Mouse (Mus musculus) heart, postnatal 36 days (tissue): ENCODE data around the gene Rad51b. TPM values are rescaled to one million over a fixed set of nuclear protein-coding genes. Genes with fewer than 3 reads are reported as not detected.

Source experiments
- DNase-seq, 2 experiments: peaks; one replicate each; pipeline ENCODE4 v3.0.0; 2021 to 2022
- intact Hi-C: fragments of 180-260 bp; cut with DNase I; formaldehyde crosslinking; loops from one replicate; pipeline ENCODE4 v1.15.1; 2025
- total RNA-seq, 2 experiments: library from RNA; stranded (reverse); gene quantifications; 2 replicates each; pipeline ENCODE4 v1.2.3; 2021

The Rad51b gene
- total RNA-seq, 2 experiments from 2014 or later = 0.53 to 0.60 TPM

DNA sequence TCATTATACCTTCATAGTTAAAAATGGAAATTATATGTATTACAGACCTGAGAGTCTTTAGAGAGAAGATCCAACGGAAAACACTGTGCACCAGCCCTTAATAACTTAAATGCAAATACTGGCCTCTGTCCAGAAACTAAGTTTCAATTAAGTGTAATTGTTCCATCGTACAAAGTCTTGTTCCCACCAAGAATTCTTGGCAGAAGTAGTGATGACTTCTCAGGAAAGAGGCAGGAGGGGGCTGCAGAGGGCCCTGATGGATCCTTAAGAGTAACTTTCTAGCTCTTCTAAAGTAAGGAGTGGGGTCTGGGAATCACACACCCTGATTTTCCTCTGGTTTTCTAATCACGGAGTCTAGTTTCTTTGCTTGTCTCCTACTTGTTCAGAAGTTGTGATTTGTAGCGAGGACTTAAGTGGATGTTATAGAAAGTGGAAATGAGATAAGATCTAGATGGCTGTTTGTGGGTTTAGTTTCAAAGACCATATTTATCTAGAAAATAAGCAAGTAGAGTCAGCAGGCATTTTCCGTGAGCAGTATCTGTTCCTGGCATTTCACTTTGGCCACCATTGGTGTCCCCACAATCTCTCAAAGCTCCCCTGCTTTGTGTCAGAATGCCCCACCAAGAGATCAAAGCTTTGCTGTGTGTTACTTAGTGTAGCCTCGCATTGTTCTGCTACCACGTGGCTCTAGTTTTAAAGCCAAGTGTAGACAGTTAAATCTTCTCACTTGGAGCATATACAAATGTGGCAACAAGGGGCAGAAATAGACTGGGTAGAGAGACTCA lies 132.6 kb downstream of the Rad51b start:
- DNase-seq = no peak
- intact Hi-C loops = no loop called here

DNA sequence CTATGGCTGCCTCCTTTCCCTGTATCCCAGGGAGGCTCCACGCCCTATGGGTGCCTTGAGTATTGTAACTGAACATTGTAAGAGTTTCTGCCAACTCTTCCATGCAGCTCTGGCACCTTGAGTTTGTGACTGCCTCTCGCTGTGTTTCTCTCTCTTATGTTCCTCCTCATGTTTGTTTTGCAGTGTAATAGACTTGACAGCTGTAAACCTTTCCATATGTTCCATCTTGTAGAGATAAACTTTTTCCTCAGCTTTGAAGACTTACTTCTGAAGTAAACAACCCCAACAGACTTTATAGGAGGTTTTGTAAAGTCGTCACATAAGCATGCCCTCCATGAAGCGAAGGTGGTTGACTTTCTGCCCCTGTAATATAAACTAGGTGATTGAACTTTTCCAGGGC lies 134.1 kb downstream of the Rad51b start:
- intact Hi-C loops = no loop called here
- DNase-seq = no peak

DNA sequence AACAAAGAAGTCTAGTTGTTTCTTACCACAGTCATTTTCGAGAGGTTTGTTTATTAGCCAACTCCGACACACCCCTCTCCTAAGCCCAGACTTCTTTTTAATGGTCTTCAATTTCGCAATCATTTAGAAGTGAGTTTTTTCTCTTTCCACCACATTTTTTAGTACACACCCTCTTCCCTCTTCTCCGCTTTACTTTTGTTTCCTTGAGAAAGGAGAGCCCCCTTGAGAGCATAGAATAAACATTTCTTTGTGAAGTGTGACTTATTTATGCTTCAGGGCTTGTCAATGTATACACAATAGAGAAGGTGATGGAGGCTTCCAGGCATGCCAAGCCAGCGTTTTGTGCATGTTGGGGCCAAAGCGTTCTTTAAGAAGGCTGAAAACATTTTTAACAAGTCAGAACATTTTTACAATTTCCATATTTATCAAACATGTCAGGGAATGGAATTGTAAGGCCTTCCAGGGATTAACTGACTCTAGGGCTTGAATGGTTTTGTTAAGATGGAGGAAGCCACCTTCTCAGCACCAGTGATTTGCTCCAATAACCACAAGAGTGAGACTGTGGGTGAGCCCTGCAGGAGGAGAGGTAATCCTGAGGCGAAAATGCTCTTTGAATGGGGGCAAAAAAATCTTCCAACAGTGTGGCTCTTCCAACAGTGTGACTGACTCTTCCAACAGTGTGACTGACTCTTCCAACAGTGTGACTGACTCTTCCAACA lies 136.8 kb downstream of the Rad51b start:
- no peak for DNase-seq
- intact Hi-C loops = no loop called here

DNA sequence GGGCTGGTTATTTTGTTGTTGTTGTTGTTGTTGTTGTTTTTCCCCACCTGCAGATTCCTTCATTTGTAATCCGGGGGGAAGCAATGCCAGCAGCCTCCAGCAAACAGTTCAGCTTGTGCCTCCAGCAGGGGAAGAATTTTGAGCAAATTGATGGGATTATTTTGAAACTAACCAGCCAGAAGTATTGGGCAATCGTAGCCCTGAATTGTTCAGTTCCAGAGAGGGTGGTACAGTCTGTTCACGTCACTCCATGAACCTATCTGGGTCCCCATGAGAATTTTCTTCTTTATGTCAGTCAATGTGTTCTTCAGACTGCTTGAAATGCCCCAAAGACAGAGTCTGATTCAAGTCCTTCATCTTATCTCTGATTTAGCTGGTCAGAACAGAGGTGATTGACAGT lies 138.4 kb downstream of the Rad51b start:
- intact Hi-C loops = no loop called here
- DNase-seq = no peak

DNA sequence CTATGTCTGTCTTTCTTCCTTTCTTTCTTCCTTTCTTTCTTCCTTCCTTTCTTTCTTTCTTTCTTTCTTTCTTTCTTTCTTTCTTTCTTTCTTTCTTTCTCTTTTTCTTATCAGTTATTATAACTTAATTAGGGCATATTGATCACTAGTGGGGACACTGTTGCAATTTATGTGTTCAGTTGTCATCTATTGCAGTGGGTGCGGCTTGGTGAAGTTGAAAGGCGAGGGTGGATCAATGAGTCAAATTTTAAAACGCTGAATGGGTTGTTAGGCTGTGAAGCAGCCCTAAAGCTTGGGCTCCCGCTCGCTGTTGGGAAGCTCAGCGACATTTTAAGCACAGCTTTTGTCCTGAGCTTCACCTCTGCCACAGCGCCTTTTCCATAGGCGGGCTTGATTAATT lies 139.0 kb downstream of the Rad51b start:
- intact Hi-C loops = no loop called here

DNA sequence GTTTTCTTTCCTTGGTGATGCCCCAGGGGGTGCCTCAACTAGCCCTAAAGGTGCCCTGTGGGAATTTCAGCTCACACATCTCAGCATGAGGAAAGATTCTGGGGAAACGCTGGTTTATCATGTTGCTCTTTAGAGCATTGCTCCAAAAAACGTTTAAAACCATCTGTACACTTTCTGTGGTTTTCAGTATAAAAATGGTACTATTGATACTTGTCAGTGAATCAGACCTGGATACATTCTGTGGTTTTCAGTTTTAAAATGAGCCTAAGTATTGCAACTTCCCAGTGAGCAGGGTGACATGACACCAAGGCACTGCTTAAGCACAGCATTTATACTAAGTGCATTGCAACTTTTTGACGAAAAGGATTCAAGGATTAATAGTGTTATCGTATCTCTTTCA lies 139.8 kb downstream of the Rad51b start:
- no peak for DNase-seq
- intact Hi-C loops = no loop called here

More for the DNA sequence above, 139.0 kb downstream of the Rad51b start:
- no peak for DNase-seq

DNA sequence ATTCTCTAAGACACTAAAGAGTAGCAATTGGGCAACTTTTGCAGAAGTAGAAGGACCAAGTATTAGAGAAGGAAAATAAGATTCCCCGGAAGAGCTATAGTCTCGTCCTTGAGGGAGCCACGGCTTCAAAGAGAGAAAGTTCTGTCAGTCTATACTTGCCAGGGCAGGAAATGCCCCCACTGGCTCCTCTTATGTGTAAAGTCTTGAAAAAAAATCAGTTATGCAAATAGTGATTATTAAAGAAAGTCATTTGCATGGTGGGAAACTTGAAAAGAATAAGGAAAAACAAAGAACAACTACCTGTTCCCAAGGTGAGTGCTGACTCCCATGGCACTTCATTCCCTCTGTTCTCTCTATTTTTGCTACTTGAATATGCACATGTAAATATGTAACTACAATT lies 140.5 kb downstream of the Rad51b start:
- intact Hi-C loops = no loop called here

DNA sequence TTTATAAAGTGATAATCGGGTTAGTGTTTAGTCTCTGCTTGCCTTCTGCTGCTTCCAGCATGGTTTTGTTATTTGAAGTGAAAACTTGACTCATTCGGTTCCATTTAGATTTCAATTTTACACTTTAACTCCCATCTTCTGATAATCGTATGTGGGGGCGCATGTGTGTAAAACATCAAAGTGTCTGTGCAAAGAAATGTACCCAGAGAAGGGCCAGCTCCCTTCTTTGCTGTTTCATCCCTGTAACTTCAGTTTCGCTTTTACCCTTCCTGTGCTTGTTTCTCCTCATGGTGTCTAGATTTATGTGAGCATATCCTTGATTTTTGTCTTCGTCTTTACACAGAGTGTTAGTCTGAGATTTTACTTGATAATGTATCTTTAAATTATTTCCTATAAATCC lies 142.9 kb downstream of the Rad51b start:
- intact Hi-C loops = no loop called here
- DNase-seq = no peak

More for the DNA sequence above, 140.5 kb downstream of the Rad51b start:
- DNase-seq = no peak

DNA sequence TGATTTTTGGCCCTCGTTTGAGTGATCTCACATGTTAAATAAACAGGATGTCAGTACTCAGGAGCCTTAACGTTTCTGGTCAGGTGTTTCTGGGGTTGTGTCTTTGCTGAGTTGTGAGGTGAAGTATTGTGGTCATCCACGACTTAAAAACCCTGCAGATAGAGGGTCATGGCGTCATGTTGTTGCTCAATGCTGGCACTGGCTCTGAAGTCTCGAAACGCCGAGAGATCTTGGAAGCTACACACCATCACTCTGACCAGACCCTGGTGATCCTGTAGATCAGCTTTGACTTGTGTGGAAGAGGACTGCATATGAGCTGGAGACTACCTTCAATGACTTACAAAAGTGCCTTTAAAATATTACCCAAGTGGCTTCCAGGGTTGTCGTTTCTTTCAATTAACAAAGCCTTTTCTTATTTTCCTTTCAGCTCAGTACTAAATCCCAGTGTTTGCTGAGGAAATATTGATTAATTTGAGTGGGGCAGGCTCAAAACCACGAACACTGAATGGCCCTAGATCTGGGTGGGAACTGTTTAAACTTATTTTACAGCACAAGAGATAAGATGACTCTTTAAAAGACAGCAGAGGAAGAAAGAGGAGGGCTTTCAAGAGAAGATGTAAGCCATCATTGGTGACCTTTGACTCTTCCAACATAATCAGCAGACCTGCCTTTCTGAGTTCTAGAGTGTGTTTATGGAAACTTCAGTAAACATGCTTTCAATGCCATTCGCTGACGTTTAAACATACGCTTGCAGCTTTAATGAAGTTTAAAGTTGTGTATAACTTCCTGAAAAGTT lies 144.3 kb downstream of the Rad51b start:
- intact Hi-C loops = no loop called here
- DNase-seq = no peak

DNA sequence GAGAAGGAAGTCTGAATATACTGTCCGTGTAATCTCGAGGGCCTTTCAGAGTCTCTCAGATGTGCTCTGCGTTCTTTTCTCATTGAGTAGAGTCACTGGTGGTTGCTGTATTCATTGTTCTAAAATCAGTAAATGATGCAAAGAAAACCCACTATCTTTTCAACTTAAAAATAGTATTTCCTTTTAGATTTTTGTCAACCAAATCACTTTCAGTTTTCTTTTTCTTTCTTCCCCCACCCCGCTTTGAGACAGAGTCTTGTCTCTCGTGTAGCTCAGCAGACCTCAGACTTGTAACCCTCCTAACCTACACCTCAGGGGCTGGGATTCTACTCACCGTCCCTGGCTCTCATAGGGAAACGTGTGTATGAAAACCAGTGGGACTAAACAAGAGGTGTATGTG lies 145.0 kb downstream of the Rad51b start:
- DNase-seq = no peak
- intact Hi-C loops = no loop called here

DNA sequence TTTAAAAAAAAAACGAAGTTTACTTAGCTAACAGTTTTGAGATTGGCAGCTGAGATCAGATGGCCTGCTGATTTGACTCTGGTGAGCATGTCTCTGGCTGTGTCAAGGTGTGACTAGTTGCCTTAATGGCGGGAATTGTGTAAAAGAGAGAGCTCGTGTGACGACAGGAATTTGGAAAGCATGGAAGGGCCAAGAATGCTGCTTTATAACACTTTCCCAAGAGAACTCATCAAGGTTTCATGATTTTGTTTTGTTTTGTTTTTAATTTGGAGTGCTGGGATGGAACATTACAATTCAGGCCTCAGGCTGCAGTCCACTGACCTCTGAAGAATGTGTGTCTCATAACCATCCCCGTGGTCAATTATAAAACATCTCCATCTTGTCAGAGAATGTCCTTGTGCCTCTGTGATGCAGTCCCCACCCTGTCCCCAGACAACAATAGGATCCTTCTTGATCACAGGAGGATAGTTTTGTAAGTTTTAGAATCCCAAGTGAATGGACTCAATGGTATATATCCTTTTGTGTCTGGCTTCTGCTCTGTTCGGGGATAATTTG lies 145.8 kb downstream of the Rad51b start:
- no peak for DNase-seq
- intact Hi-C loops = no loop called here

DNA sequence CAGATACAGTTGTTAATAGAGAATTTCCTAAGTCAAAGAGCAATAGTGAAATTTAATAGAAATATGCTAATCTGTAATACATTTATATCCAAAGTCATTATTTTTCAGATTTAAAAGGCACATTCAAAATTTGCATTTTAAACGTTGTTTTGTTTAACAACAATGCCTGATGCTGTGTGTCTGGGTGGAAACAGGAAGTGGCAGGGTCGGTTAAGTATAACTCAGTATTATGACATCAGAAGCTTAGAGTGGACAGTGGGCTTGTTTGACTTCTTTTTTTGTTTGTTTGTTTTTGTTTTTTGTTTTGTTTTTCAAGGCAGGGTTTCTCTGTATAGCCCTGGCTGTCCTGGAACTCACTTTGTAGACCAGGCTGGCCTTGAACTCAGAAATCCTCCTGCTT lies 147.6 kb downstream of the Rad51b start:
- intact Hi-C loops = no loop called here

DNA sequence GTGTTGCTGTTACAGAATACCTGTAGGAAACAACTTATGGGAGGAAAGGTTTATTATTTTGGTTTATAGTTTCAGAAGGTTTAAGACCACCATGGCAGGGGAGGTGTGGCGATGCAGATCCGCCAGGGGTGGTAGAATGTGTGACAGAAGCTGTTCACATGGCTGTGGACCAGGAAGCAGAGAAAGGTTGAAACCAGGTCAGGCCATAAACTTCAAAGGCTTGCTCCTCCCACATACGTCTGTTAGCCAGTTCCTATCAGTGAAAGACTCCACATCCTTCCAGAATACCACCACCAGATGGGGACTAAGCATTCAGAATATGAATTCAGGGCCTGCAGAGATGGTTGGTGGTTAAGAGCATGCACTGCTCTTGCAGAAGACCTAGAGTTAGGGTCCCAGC lies 150.0 kb downstream of the Rad51b start:
- intact Hi-C loops = no loop called here

More for the DNA sequence above, 147.6 kb downstream of the Rad51b start:
- DNase-seq = no peak

DNA sequence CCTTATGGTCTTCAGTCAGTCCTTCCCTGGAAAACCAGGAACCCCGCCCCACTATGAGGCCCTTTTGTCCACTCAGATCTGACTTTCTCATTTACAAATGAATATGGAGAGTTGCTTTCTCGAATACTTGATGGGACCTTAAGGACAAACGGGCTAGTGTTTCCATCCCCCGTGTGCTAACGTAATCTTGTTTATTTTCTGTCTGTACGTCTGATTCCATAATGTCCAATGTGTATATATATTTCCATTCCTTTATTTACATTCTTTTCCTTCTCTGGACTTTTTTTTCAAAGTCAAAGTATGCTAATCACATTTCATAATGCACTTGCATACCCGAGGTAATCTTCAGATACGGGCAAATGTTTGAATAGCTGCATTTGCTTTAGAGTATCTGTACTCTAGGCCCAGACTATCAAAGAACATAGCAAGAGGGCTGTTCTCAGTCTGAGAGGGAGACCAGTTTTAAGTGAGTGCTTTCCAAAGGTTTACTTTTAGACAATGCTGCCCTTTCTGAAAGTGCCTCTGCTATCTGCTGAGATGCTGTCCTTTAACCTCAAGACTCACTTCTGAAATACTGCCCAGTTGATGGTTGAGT lies 152.8 kb downstream of the Rad51b start:
- DNase-seq = no peak
- intact Hi-C loops = no loop called here

More for the DNA sequence above, 150.0 kb downstream of the Rad51b start:
- no peak for DNase-seq

DNA sequence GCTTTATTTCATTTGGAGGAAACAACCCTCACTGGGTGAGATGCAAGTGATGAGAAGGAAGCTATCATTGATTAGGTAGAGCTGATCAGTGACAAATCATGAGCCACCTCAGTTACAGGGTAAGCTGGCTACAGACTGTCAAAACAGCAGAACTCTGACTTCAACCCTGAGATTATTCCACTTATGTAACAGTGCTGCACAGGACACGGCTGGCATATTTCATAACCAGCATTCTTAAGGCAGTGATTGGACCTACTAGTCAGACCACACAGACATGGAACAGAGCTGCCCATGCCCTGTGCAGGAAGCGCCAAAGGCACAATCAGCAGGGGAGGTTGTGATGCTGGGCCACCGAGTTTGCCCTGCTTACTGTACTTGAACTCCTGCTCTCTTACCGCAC lies 155.8 kb downstream of the Rad51b start:
- intact Hi-C loops = no loop called here
- no peak for DNase-seq

DNA sequence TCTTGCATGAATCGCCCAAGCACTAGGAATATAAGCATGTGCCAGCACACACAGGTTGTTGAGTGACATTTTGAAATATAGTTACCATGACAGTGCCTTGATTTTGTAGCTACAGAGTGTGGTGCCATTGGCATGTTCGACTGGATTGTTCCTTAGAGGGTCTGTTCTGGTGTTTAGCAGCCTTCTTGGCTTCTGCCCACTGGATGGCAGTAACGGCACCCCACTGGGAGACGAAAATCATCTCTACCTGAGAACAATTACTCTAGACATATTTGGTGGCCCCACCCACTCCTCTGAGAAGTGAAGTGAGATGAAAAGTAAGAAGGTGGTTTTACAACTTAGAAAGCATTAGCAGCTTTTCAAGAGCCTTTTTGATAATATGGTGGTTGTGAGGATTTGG lies 156.9 kb downstream of the Rad51b start:
- intact Hi-C loops = no loop called here
- no peak for DNase-seq

DNA sequence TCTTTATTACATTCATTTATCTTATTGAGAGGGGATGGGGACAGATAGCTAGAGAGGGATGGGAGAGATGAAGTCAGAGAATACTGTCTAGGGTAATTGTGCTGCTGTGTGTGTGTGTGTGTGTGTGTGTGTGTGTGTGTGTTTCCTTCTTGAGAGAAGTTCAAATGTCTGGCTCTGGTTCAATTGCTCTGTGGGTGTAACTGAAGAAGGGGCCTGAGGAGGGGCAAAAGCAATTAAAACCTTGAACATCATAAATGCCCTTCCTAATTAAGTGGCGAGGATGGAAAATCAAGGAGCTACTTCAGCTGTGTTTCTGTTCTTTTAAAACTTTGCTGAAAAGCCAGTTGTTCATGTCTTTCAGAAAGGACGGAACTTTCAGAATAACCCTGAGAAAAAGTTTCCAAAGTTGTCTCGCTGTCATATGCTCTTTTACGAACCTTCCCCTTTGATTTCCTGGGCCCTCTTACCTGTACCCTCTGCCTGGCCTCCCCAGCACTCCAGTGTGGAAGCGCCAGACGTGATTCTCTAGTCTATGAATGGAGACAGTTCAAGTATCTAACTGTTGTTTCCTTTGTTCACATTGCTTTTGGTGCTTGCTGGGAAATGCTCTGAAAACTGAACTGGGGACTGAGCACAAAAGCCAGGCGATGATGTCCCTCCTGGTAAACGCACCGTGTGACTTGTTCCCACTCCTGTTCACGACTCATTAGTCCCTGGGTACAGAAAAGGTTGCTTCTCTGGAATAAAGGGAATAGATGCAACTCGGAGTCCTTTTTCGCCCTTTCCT lies 158.2 kb downstream of the Rad51b start:
- intact Hi-C loops = no loop called here
- no peak for DNase-seq

DNA sequence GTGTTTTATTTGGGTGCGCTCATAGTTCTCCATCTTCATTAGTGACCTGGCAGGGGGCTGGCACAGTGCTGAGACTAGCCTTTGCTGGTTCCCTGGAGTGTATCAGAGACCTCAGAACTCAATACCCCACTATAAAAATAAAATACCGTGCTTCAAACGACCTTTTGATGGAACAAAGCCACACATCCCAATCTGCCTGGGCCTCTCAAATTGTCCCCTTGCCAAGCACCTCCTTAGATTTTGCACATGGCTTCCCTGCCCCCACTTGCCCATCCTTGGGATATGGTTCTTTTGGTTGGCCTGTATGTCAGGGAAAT lies 158.7 kb downstream of the Rad51b start:
- DNase-seq = no peak
- intact Hi-C loops = no loop called here

DNA sequence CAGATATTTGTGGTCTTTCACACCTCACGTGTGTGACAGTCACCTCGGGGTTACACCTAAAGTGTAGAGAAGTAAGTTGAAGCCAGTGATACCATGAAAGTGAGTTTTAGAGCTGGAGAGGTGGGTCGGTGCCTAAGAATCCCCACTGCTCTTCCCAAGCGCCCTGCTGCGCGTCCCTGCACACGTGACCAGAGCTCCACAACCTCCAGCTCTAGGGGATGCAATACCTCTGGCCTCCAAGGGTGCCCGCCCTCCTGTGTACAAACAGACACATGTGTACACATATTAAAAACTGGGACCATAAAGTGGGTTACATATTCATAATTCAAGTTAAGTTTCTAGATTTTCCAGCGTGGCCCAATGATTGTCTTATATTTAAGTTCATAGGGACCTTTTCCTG lies 159.2 kb downstream of the Rad51b start:
- intact Hi-C loops = no loop called here
- no peak for DNase-seq

DNA sequence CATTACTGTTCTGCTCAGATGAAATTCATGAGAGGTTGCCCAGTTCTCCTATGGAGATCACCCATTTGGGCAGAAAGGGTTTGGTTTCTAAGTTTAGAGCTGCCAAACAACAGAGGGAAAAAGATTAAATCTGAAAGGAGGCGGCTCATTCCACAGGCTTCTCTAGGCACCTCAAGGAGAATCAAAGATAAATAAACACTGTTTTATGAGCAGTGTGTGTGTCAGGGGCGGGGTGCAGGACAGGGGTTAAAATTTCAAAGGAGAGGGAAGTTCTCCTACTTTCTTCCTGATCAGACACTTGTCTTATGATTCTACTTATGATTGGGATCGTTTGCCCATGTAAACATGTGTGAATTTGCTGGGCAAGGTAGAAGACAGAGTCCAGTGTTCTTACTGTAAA lies 166.3 kb downstream of the Rad51b start:
- DNase-seq = no peak
- intact Hi-C loops = no loop called here
